Mouse (Mus musculus): ENCODE measurements around the gene Cldn15. TPM values are rescaled to one million over a fixed set of nuclear protein-coding genes. Genes with fewer than 3 reads are reported as not detected.
A peak's percentile ranks its signal among the peaks of the same experiment; 100 is the strongest.

The Cldn15 gene
- total RNA-seq, 2 experiments from 2014 or later = not detected

GRCm38 (mm10) chr5:136970703-136971102 lies 4.3 kb downstream of the Cldn15 start:
- intact Hi-C loops (cut with DNase I) = loop anchor here (5.0 kb wide), 1 partner anchor 43 kb away; no protein-coding TSS in a partner anchor
- peak in 1 of 2 experiments; percentile 39 for DNase-seq (ENCODE audit: low spot score in 2 of 2)

- no peak for DNase-seq (ENCODE audit: low spot score in 2 of 2)
- intact Hi-C loops (cut with DNase I) = loop anchor here (5.0 kb wide), 1 partner anchor 46 kb away; no protein-coding TSS in a partner anchor
Observed at GRCm38 (mm10) chr5:136973670-136974069, 7.3 kb downstream of the Cldn15 start.

- no peak for DNase-seq (ENCODE audit: low spot score in 2 of 2)
- intact Hi-C loops (cut with DNase I) = no loop called here
Observed at GRCm38 (mm10) chr5:136977769-136978168, 11.4 kb downstream of the Cldn15 start.

- DNase-seq (ENCODE audit: low spot score in 2 of 2) = no peak
- intact Hi-C loops (cut with DNase I) = no loop called here
Observed at GRCm38 (mm10) chr5:136979762-136980161, 13.3 kb downstream of the Cldn15 start.

- intact Hi-C loops (cut with DNase I) = no loop called here
- no peak for DNase-seq (ENCODE audit: low spot score in 2 of 2)
Observed at GRCm38 (mm10) chr5:136980974-136981373, 14.6 kb downstream of the Cldn15 start.

- intact Hi-C loops (cut with DNase I) = no loop called here
- no peak for DNase-seq (ENCODE audit: low spot score in 2 of 2)
Observed at GRCm38 (mm10) chr5:136982338-136982930, 16.0 kb downstream of the Cldn15 start.

- DNase-seq (ENCODE audit: low spot score in 2 of 2) = no peak
- intact Hi-C loops (cut with DNase I) = no loop called here
Observed at GRCm38 (mm10) chr5:136984828-136985227, 18.4 kb downstream of the Cldn15 start.

- peak; percentile 93 to 94 for DNase-seq (ENCODE audit: low spot score in 2 of 2)
- intact Hi-C loops (cut with DNase I) = no loop called here
Observed at GRCm38 (mm10) chr5:136986695-136987137, 20.3 kb downstream of the Cldn15 start, which contains the start of gene Plod3. Gene Plod3 (plus strand): TSS chr5:136987019.

GRCm38 (mm10) chr5:136987138-136987933 lies 20.9 kb downstream of the Cldn15 start:
- peak; percentile 83 to 84 for DNase-seq (ENCODE audit: low spot score in 2 of 2)
- intact Hi-C loops (cut with DNase I) = no loop called here

- no peak for DNase-seq (ENCODE audit: low spot score in 2 of 2)
- intact Hi-C loops (cut with DNase I) = no loop called here
Observed at GRCm38 (mm10) chr5:136987934-136988271, 21.5 kb downstream of the Cldn15 start, which contains the start of gene Znhit1. Gene Znhit1 (minus strand): TSS chr5:136988021.

GRCm38 (mm10) chr5:136988420-136988819 lies 22.0 kb downstream of the Cldn15 start:
- intact Hi-C loops (cut with DNase I) = no loop called here
- DNase-seq (ENCODE audit: low spot score in 2 of 2) = no peak

- DNase-seq (ENCODE audit: low spot score in 2 of 2) = no peak
- intact Hi-C loops (cut with DNase I) = no loop called here
Observed at GRCm38 (mm10) chr5:136989801-136990200, 23.4 kb downstream of the Cldn15 start.

- intact Hi-C loops (cut with DNase I) = no loop called here
- no peak for DNase-seq (ENCODE audit: low spot score in 2 of 2)
Observed at GRCm38 (mm10) chr5:136999449-136999848, 33.0 kb downstream of the Cldn15 start.

GRCm38 (mm10) chr5:137000612-137001011 lies 34.2 kb downstream of the Cldn15 start:
- no peak for DNase-seq (ENCODE audit: low spot score in 2 of 2)
- intact Hi-C loops (cut with DNase I) = no loop called here

- intact Hi-C loops (cut with DNase I) = no loop called here
- DNase-seq (ENCODE audit: low spot score in 2 of 2) = no peak
Observed at GRCm38 (mm10) chr5:137007276-137007675, 40.9 kb downstream of the Cldn15 start.

GRCm38 (mm10) chr5:137009988-137010387 lies 43.6 kb downstream of the Cldn15 start:
- DNase-seq (ENCODE audit: low spot score in 2 of 2) = peak in 1 of 2 experiments; percentile 39
- intact Hi-C loops (cut with DNase I) = no loop called here

- intact Hi-C loops (cut with DNase I) = no loop called here
- DNase-seq (ENCODE audit: low spot score in 2 of 2) = no peak
Observed at GRCm38 (mm10) chr5:137012401-137012950, 46.1 kb downstream of the Cldn15 start.

- intact Hi-C loops (cut with DNase I) = no loop called here
- no peak for DNase-seq (ENCODE audit: low spot score in 2 of 2)
Observed at GRCm38 (mm10) chr5:137015913-137016312, 49.5 kb downstream of the Cldn15 start.

GRCm38 (mm10) chr5:137024318-137024717 lies 57.9 kb downstream of the Cldn15 start:
- no peak for DNase-seq (ENCODE audit: low spot score in 2 of 2)
- intact Hi-C loops (cut with DNase I) = no loop called here

GRCm38 (mm10) chr5:137025132-137025531 lies 58.7 kb downstream of the Cldn15 start:
- intact Hi-C loops (cut with DNase I) = no loop called here
- peak; percentile 80 to 81 for DNase-seq (ENCODE audit: low spot score in 2 of 2)
